Mouse (Mus musculus) midbrain, embryonic 13.5 days (tissue): ENCODE data around the gene Hcn3. TPM values are rescaled to one million over a fixed set of nuclear protein-coding genes. Genes with fewer than 3 reads are reported as not detected.

Experiments
- ATAC-seq: fragments of 200-750 bp; cut with Nextera tagmentation; 2 replicates; pipeline ENCODE4 v1.8.0; 2017; ENCODE audit warnings: mild to moderate bottlenecking, moderate TSS enrichment, moderate library complexity
- H3K27ac ChIP-seq: fragments of 300-500 bp; sonication (generic); 2 replicates; pipeline ENCODE4 v1.5.1; 2015; ENCODE audit warnings: inconsistent platforms, mild to moderate bottlenecking, moderate library complexity
- H3K27me3 ChIP-seq: fragments of 300-500 bp; sonication (generic); 2 replicates; pipeline ENCODE4 v1.6.1; 2015; ENCODE audit warnings: mild to moderate bottlenecking, inconsistent platforms
- H3K36me3 ChIP-seq: fragments of 300-500 bp; sonication (generic); 2 replicates; pipeline ENCODE4 v1.6.1; 2015; ENCODE audit warnings: mild to moderate bottlenecking, inconsistent platforms
- H3K4me1 ChIP-seq: fragments of 300-500 bp; sonication (generic); replicated peaks from 2 replicates; pipeline ENCODE4 v1.6.1; 2015; ENCODE audit warnings: inconsistent platforms
- H3K4me2 ChIP-seq: fragments of 300-500 bp; sonication (generic); replicated peaks from 2 replicates; pipeline ENCODE4 v1.6.1; 2015; ENCODE audit warnings: moderate library complexity, mild to moderate bottlenecking, inconsistent platforms
- H3K4me3 ChIP-seq: fragments of 300-500 bp; sonication (generic); replicated peaks from 2 replicates; pipeline ENCODE4 v1.5.1; 2015; ENCODE audit warnings: mild to moderate bottlenecking, inconsistent platforms
- H3K9ac ChIP-seq: fragments of 300-500 bp; sonication (generic); replicated peaks from 2 replicates; pipeline ENCODE4 v1.6.1; 2015; ENCODE audit warnings: mild to moderate bottlenecking, inconsistent platforms
- H3K9me3 ChIP-seq: fragments of 300-500 bp; sonication (generic); 2 replicates; pipeline ENCODE4 v1.6.1; 2016; ENCODE audit warnings: mild to moderate bottlenecking, inconsistent platforms
- WGBS: fragments of 180-500 bp; shearing (Covaris S2); methylation state at CpG from one replicate; pipeline ENCODE4 v1.1.7; 2015; 5-methylcytosine and 5-hydroxymethylcytosine counted together
- polyA plus RNA-seq: library from polyadenylated mRNA; unstranded; fragments of >200 nt; fragmentation: Nextera tagmentation; extraction: Ambion mirVana; gene quantifications from 2 replicates; pipeline ENCODE4 v1.2.1, GENCODE M21; 2015

Gene Hcn3
- polyA plus RNA-seq, 1 experiment from 2014 or later: 32.3 TPM

- ATAC-seq: no peak
- 63% methylated on average over 12 of the region's 12 CpGs for WGBS
- Histone ChIP-seq H3K27ac (peak overlapping the region; percentile 64), H3K9me3 (no peaks in the 10 kb centered on the region), H3K36me3 (peaks cover 21% of the 10 kb centered on the region), H3K9ac (no peak overlapping the region), H3K4me1 (peaks cover 33% of the 10 kb centered on the region), H3K4me3 (peak overlapping the region; percentile 74), H3K4me2 (peak overlapping the region; percentile 52), H3K27me3 (no peaks in the 10 kb centered on the region)
These were observed 57.3 kb downstream of the Hcn3 start for GRCm38 (mm10) chr3:89102495-89103290.

- Histone ChIP-seq H3K27me3 (no peaks in the 10 kb centered on the region), H3K4me3 (peak within 1 kb of the TSS; percentile 74), H3K9ac (peak within 1 kb of the TSS; percentile 82), H3K4me2 (peak within 1 kb of the TSS; percentile 86), H3K4me1 (peaks cover 33% of the 10 kb centered on the region), H3K36me3 (peaks cover 28% of the 10 kb centered on the region), H3K27ac (peak within 1 kb of the TSS; percentile 73), H3K9me3 (no peaks in the 10 kb centered on the region)
- peak; percentile 100 for ATAC-seq
- 1% methylated on average over 26 of the region's 26 CpGs for WGBS
These were observed 58.0 kb downstream of the Hcn3 start, which contains the start of gene Fdps for GRCm38 (mm10) chr3:89101812-89102494. Gene Fdps (minus strand): TSS chr3:89101959.

DNA sequence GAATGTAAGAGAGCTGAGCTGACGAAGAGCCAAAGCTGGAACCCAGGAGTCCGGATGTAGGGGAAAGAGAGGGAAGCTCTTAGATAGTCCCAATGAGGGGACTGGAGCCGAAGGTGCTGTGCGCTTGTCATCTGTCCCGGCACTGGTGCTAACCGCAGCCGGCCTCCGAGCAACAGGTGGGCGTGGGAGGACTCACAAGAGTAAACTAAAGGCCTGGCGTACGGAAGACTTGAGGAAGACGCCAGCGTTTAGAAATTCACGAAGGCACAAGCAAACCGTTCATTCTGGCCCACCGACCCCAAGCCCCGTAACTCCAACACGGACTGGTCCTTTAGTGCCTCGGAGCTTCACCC lies 58.6 kb downstream of the Hcn3 start:
- under 1% methylated on average over 19 of the region's 19 CpGs for WGBS
- H3K4me3 ChIP-seq: peak overlapping the region; percentile 74
- peak overlapping the region; percentile 82 for H3K9ac ChIP-seq
- peak overlapping the region; percentile 86 for H3K4me2 ChIP-seq
- H3K36me3 ChIP-seq: peaks cover 33% of the 10 kb centered on the region
- no peaks in the 10 kb centered on the region for H3K9me3 ChIP-seq
- peak overlapping the region; percentile 73 for H3K27ac ChIP-seq
- peak; percentile 56 for ATAC-seq
- peaks cover 33% of the 10 kb centered on the region for H3K4me1 ChIP-seq
- no peaks in the 10 kb centered on the region for H3K27me3 ChIP-seq

- Histone ChIP-seq H3K27ac (peak within 1 kb of the TSS; percentile 73), H3K36me3 (peaks cover 40% of the 10 kb centered on the region), H3K4me3 (peak within 1 kb of the TSS; percentile 74), H3K4me2 (peak within 1 kb of the TSS; percentile 86), H3K27me3 (no peaks in the 10 kb centered on the region), H3K9ac (peak within 1 kb of the TSS; percentile 82), H3K4me1 (peaks cover 33% of the 10 kb centered on the region), H3K9me3 (no peaks in the 10 kb centered on the region)
- no peak for ATAC-seq
- WGBS: 50% methylated on average over 7 of the region's 7 CpGs
These were observed 59.2 kb downstream of the Hcn3 start, which contains the start of gene Gm43738 for GRCm38 (mm10) chr3:89100811-89101210. Gene Gm43738 (minus strand): TSS chr3:89101099.

Other genes starting within 250 kb of the Hcn3 start
- 44.7 and 50.8 TPM in 2 replicates for gene Msto1, start 246.2 kb downstream of the Hcn3 start, polyA plus RNA-seq
- gene Ash1l, start 209.6 kb downstream of the Hcn3 start, polyA plus RNA-seq: 22.2 and 23.0 TPM in 2 replicates
- 128 and 131 TPM in 2 replicates for gene Dap3, start 209.0 kb downstream of the Hcn3 start, polyA plus RNA-seq
- 59.8 and 69.5 TPM in 2 replicates for gene Rusc1, start 66.9 kb downstream of the Hcn3 start, polyA plus RNA-seq
- not detected in 2 replicates for gene Gm43738, start 59.1 kb downstream of the Hcn3 start, polyA plus RNA-seq
- gene Fdps, start 58.2 kb downstream of the Hcn3 start, polyA plus RNA-seq: 351 and 358 TPM in 2 replicates
- 0.24 TPM in 1 of 2 replicates, not detected in the other for gene Pklr, start 24.1 kb downstream of the Hcn3 start, polyA plus RNA-seq
- 24.9 and 32.9 TPM in 2 replicates for gene Clk2, start 4.6 kb upstream of the Hcn3 start, polyA plus RNA-seq
- 110 and 116 TPM in 2 replicates for gene Scamp3, start 17.3 kb upstream of the Hcn3 start, polyA plus RNA-seq
- 27.5 and 31.3 TPM in 2 replicates for gene Fam189b, start 22.9 kb upstream of the Hcn3 start, polyA plus RNA-seq
- gene Gba, start 42.7 kb upstream of the Hcn3 start, polyA plus RNA-seq: 43.5 and 46.7 TPM in 2 replicates
- 82.9 and 86.2 TPM in 2 replicates for gene Thbs3, start 55.0 kb upstream of the Hcn3 start, polyA plus RNA-seq
- gene Mtx1, start 66.9 kb upstream of the Hcn3 start, polyA plus RNA-seq: 158 and 165 TPM in 2 replicates
- 3.2 and 3.4 TPM in 2 replicates for gene Muc1, start 68.9 kb upstream of the Hcn3 start, polyA plus RNA-seq
- gene Krtcap2, start 85.8 kb upstream of the Hcn3 start, polyA plus RNA-seq: 205 and 209 TPM in 2 replicates
- 58.6 and 59.4 TPM in 2 replicates for gene Trim46, start 86.1 kb upstream of the Hcn3 start, polyA plus RNA-seq
- gene Dpm3, start 99.2 kb upstream of the Hcn3 start, polyA plus RNA-seq: 74.6 and 75.9 TPM in 2 replicates
- 31.8 and 37.5 TPM in 2 replicates for gene Slc50a1, start 110.4 kb upstream of the Hcn3 start, polyA plus RNA-seq
- 9.7 and 10.7 TPM in 2 replicates for gene Efna1, start 120.9 kb upstream of the Hcn3 start, polyA plus RNA-seq
- gene Efna3, start 162.8 kb upstream of the Hcn3 start, polyA plus RNA-seq: 21.8 and 22.5 TPM in 2 replicates
- gene Efna4, start 177.8 kb upstream of the Hcn3 start, polyA plus RNA-seq: 8.8 and 11.4 TPM in 2 replicates
- gene Adam15, start 189.8 kb upstream of the Hcn3 start, polyA plus RNA-seq: 28.2 and 34.2 TPM in 2 replicates
- 0.19 and 0.24 TPM in 2 replicates for gene Dcst2, start 201.8 kb upstream of the Hcn3 start, polyA plus RNA-seq
- gene Dcst1, start 205.1 kb upstream of the Hcn3 start, polyA plus RNA-seq: 0.88 and 0.93 TPM in 2 replicates
- 0.45 and 0.54 TPM in 2 replicates for gene Zbtb7b, start 234.6 kb upstream of the Hcn3 start, polyA plus RNA-seq
- 1.5 TPM in 1 of 2 replicates, not detected in the other for gene Lenep, start 242.6 kb upstream of the Hcn3 start, polyA plus RNA-seq